Mouse (Mus musculus) heart, embryonic 12.5 days (tissue): Measurements from ENCODE around the gene Slc10a1. TPM values are rescaled to one million over a fixed set of nuclear protein-coding genes. Genes with fewer than 3 reads are reported as not detected.
"Not testable (repeated sequence)": the region's sequence is repeated elsewhere in the genome, so short reads cannot be mapped to it uniquely, and the experiment has no call there.

Experiments used
- ATAC-seq: fragments of 200-750 bp; cut with Nextera tagmentation; 2 replicates; pipeline ENCODE4 v1.8.0; 2017; ENCODE audit warnings: moderate TSS enrichment, moderate library complexity; ENCODE audit not compliant: insufficient number of reproducible peaks, low FRiP score
- H3K27ac ChIP-seq: fragments of 300-500 bp; sonication (generic); 2 replicates; pipeline ENCODE4 v1.5.1; 2016; ENCODE audit warnings: mild to moderate bottlenecking, moderate library complexity; ENCODE audit not compliant: poor library complexity, severe bottlenecking
- H3K27me3 ChIP-seq: fragments of 300-500 bp; sonication (generic); replicated peaks from 2 replicates; pipeline ENCODE4 v1.6.1; 2016; ENCODE audit warnings: mild to moderate bottlenecking, moderate library complexity
- H3K36me3 ChIP-seq: fragments of 300-500 bp; sonication (generic); 2 replicates; pipeline ENCODE4 v1.6.1; 2016; ENCODE audit warnings: mild to moderate bottlenecking, moderate library complexity
- H3K4me1 ChIP-seq: fragments of 300-500 bp; sonication (generic); replicated peaks from 2 replicates; pipeline ENCODE4 v1.6.1; 2016; ENCODE audit warnings: mild to moderate bottlenecking
- H3K4me2 ChIP-seq: fragments of 300-500 bp; sonication (generic); 2 replicates; pipeline ENCODE4 v1.6.1; 2016; ENCODE audit warnings: mild to moderate bottlenecking, moderate library complexity
- H3K4me3 ChIP-seq: fragments of 300-500 bp; sonication (generic); 2 replicates; pipeline ENCODE4 v1.5.1; 2016; ENCODE audit warnings: mild to moderate bottlenecking
- H3K9ac ChIP-seq: fragments of 300-500 bp; sonication (generic); 2 replicates; pipeline ENCODE4 v1.6.1; 2016; ENCODE audit warnings: mild to moderate bottlenecking, moderate library complexity
- H3K9me3 ChIP-seq: fragments of 300-500 bp; sonication (generic); replicated peaks from 2 replicates; pipeline ENCODE4 v1.6.1; 2016; ENCODE audit warnings: mild to moderate bottlenecking, moderate library complexity
- WGBS: fragments of 180-500 bp; shearing (Covaris S2); methylation state at CpG from one replicate; pipeline ENCODE4 v1.1.7; 2016; 5-methylcytosine and 5-hydroxymethylcytosine counted together
- polyA plus RNA-seq: library from polyadenylated mRNA; unstranded; fragments of >200 nt; fragmentation: Nextera tagmentation; extraction: Ambion mirVana; gene quantifications from 2 replicates; pipeline ENCODE4 v1.2.1, GENCODE M21; 2016

Gene Slc10a1
- polyA plus RNA-seq, 1 experiment from 2014 or later: 0.64 TPM

DNA sequence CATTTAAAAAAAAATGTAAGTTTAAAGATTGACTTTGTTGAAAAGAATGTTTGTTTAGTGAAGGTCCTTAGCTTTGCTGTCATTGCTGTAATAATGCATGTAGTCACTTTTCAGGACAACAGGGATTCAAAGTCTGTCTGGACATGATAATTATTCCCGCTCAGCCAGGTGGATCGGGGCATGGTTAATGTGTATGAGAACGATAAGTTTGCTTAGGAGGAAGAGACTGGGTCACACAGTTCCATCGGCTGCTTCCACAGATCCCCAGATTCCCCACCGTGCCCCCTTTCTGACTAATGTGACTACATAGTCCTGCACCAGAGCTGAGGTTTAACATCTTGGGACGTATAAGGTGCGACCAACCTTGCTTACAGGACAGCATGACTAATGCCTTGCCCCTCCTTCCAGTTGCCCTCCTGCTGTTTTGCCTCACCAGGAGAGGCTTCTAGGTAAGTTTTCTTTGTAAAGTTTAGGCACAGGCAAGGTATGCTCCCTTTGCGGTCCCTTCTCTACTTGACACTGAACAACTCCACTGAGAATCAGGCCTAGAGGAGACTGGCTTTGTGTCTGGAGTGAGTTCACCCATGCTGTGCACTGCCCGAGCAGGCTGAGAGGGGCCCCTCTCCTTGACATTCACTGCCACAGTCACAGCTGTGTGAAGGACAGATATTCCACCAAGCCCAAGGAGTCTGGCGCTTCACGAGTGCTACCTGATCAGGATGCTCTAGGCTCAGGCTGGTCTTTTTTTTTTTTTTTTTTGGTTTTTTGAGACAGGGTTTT lies 2.3 kb downstream of the Slc10a1 start:
- Histone ChIP-seq H3K27me3 (no peaks in the 10 kb centered on the region), H3K4me1 (no peaks in the 10 kb centered on the region), H3K9ac (no peak overlapping the region), H3K9me3 (no peaks in the 10 kb centered on the region), H3K4me3 (no peak overlapping the region), H3K27ac (no peak overlapping the region), H3K36me3 (peaks cover 6% of the 10 kb centered on the region; the same call in 1 of the 2 replicates), H3K4me2 (no peak overlapping the region)
- 77% methylated on average over 11 of the region's 11 CpGs for WGBS
- ATAC-seq: no peak

- Histone ChIP-seq H3K9ac (no peak overlapping the region), H3K27ac (no peak overlapping the region), H3K4me3 (no peak overlapping the region), H3K4me2 (no peak overlapping the region), H3K27me3 (no peaks in the 10 kb centered on the region), H3K36me3 (peaks cover 38% of the 10 kb centered on the region), H3K4me1 (no peaks in the 10 kb centered on the region), H3K9me3 (no peaks in the 10 kb centered on the region)
- WGBS: 76% methylated on average over 4 of the region's 4 CpGs
- ATAC-seq: no peak
Measured at GRCm38 (mm10) chr12:80962566-80962965, 5.9 kb downstream of the Slc10a1 start.

- 84% methylated on average over 4 of the region's 4 CpGs for WGBS
- ATAC-seq: no peak
Measured at GRCm38 (mm10) chr12:80957961-80958360, 10.5 kb downstream of the Slc10a1 start.

GRCm38 (mm10) chr12:80956039-80956438 lies 12.5 kb downstream of the Slc10a1 start:
- ATAC-seq: no peak
- Histone ChIP-seq H3K9me3 (no peaks in the 10 kb centered on the region), H3K4me3 (no peak overlapping the region), H3K4me1 (0 out of 2 replicates have a peak, but pooled peaks cover 2% of the 10 kb centered on the region), H3K27ac (no peak overlapping the region), H3K27me3 (no peaks in the 10 kb centered on the region), H3K9ac (no peak overlapping the region), H3K4me2 (no peak overlapping the region), H3K36me3 (peaks cover 87% of the 10 kb centered on the region)
- 87% methylated on average over 3 of the region's 3 CpGs for WGBS

More at GRCm38 (mm10) chr12:80957961-80958360, 10.5 kb downstream of the Slc10a1 start:
- Histone ChIP-seq H3K4me2 (no peak overlapping the region), H3K4me1 (no peaks in the 10 kb centered on the region), H3K9me3 (no peaks in the 10 kb centered on the region), H3K9ac (no peak overlapping the region), H3K36me3 (peaks cover 80% of the 10 kb centered on the region), H3K4me3 (no peak overlapping the region), H3K27me3 (no peaks in the 10 kb centered on the region), H3K27ac (no peak overlapping the region)

GRCm38 (mm10) chr12:80952526-80952925 lies 16.0 kb downstream of the Slc10a1 start:
- ATAC-seq: no peak
- Histone ChIP-seq H3K27ac (no peak overlapping the region), H3K36me3 (peaks cover 81% of the 10 kb centered on the region), H3K4me1 (peaks cover 6% of the 10 kb centered on the region), H3K9me3 (no peaks in the 10 kb centered on the region), H3K4me2 (no peak overlapping the region), H3K9ac (no peak overlapping the region), H3K4me3 (no peak overlapping the region), H3K27me3 (no peaks in the 10 kb centered on the region)
- 85% methylated on average over 1 of the region's 1 CpGs for WGBS

- no peak overlapping the region for H3K9ac ChIP-seq
- WGBS: 95% methylated on average over 3 of the region's 3 CpGs
- peaks cover 81% of the 10 kb centered on the region for H3K36me3 ChIP-seq
- no peak overlapping the region for H3K4me3 ChIP-seq
- H3K27me3 ChIP-seq: no peaks in the 10 kb centered on the region
- H3K9me3 ChIP-seq: no peaks in the 10 kb centered on the region
- no peak overlapping the region for H3K4me2 ChIP-seq
- ATAC-seq: no peak
- H3K27ac ChIP-seq: no peak overlapping the region
- peaks cover 13% of the 10 kb centered on the region for H3K4me1 ChIP-seq
Measured at GRCm38 (mm10) chr12:80951640-80952219, 16.8 kb downstream of the Slc10a1 start.

DNA sequence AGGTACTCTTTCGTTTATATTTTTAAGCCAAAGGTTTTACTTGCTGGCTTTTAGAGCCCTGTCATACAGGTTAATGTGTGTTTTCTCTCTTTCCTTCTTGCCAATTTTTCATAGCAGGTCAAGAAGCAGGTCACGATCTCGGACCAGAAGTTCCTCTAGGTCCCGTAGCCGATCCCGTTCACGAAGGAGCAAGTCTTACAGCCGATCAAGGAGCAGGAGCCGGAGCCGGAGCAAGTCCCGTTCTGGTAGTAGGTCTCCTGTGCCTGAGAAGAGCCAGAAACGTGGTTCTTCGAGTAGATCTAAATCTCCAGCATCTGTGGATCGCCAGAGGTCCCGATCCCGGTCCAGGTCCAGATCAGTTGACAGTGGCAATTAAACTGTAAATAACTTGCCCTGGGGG lies 18.9 kb downstream of the Slc10a1 start:
- not testable (repeated sequence) for H3K27me3 ChIP-seq, H3K9ac ChIP-seq, H3K9me3 ChIP-seq, H3K4me3 ChIP-seq, H3K4me2 ChIP-seq, ATAC-seq, H3K27ac ChIP-seq
- 94% methylated on average over 16 of the region's 16 CpGs for WGBS
- H3K4me1 ChIP-seq: peaks cover 17% of the 10 kb centered on the region
- peaks cover 66% of the 10 kb centered on the region for H3K36me3 ChIP-seq

DNA sequence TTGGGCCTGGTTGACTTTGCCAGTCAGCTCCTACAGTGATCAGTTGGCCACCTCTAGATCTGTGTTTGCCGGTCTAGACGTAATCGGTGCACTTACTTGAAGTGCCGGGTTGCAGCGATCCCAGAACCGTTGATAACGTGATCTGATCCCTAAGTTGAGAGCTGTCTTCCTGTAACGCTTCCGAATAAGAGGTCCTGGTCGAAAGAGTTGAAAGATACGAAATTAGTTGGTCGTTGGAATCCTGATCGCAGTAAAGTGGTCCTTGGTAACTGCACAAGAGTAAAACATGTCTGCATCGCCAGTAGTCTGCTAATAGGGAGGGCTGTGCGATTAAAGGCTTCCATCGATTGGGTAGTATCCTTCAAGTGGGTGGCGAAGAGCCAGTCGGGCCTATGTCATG lies 20.3 kb downstream of the Slc10a1 start:
- H3K27me3 ChIP-seq: no peaks in the 10 kb centered on the region
- H3K27ac ChIP-seq: no peak overlapping the region
- ATAC-seq: no peak
- no peak overlapping the region for H3K9ac ChIP-seq
- no peak overlapping the region for H3K4me2 ChIP-seq
- no peaks in the 10 kb centered on the region for H3K9me3 ChIP-seq
- 91% methylated on average over 18 of the region's 18 CpGs for WGBS
- peaks cover 52% of the 10 kb centered on the region for H3K36me3 ChIP-seq
- peaks cover 17% of the 10 kb centered on the region for H3K4me1 ChIP-seq
- no peak overlapping the region for H3K4me3 ChIP-seq

DNA sequence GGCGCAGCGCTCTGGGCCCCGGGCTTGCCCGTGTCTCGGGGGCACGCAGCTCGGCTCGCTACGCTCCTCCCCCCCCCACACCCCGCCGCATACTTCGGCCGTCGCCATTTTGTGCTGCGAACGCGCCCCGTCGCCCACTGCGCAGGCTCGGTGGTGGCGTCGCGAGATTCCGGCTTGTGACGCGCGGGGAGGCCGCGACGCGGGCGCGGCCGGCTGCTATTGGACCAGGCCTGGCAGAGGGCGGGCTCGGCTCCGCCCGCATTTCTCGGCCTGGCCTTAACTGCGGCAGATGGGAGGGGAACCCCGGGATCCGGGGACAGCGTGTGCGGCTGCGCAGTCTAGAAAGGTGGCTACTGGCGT lies 22.5 kb downstream of the Slc10a1 start:
- Histone ChIP-seq H3K4me3 (peak overlapping the region; percentile 95), H3K4me1 (peaks cover 15% of the 10 kb centered on the region), H3K9me3 (no peaks in the 10 kb centered on the region), H3K36me3 (peaks cover 35% of the 10 kb centered on the region), H3K9ac (peak overlapping the region; percentile 99), H3K4me2 (peak overlapping the region; percentile 85), H3K27me3 (no peaks in the 10 kb centered on the region), H3K27ac (peak overlapping the region; percentile 98)
- under 1% methylated on average over 47 of the region's 47 CpGs for WGBS
- peak; percentile 97 for ATAC-seq

GRCm38 (mm10) chr12:80945334-80945995 lies 23.0 kb downstream of the Slc10a1 start, which contains the start of gene Srsf5:
Srsf5 (plus strand) TSS chr12:80945504.
- peak; percentile 92 for ATAC-seq
- Histone ChIP-seq H3K27ac (peak within 1 kb of the TSS; percentile 98), H3K36me3 (peaks cover 30% of the 10 kb centered on the region), H3K4me1 (peaks cover 15% of the 10 kb centered on the region), H3K4me2 (peak within 1 kb of the TSS; percentile 85), H3K9ac (peak within 1 kb of the TSS; percentile 99), H3K27me3 (no peaks in the 10 kb centered on the region), H3K9me3 (no peaks in the 10 kb centered on the region), H3K4me3 (peak within 1 kb of the TSS; percentile 95)
- WGBS: under 1% methylated on average over 57 of the region's 57 CpGs

DNA sequence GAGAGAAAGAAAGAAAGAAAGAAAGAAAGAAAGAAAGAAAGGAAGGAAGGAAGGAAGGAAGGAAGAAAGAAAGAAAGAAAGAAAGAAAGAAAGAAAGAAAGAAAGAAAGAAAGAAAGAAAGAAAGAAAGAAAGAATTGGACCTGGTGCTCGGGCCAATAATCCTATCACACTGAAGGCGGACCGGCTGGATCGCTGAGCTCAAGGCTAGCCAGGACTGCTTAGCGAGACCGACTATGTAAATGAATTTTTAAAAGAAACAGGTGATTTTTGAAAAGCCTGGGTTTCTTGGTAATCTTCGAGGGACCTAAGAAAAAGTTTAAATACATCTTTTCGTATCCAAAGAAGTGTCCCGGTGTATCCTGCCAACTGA lies 23.6 kb downstream of the Slc10a1 start:
- H3K4me1 ChIP-seq: peaks cover 15% of the 10 kb centered on the region
- peak overlapping the region; percentile 85 for H3K4me2 ChIP-seq
- peak overlapping the region; percentile 95 for H3K4me3 ChIP-seq
- not testable (repeated sequence) for H3K9me3 ChIP-seq, H3K27me3 ChIP-seq
- peaks cover 29% of the 10 kb centered on the region for H3K36me3 ChIP-seq
- 3% methylated on average over 9 of the region's 9 CpGs for WGBS
- peak overlapping the region; percentile 98 for H3K27ac ChIP-seq
- peak overlapping the region; percentile 29 for H3K9ac ChIP-seq
- 0 out of 2 replicates have a peak, but pooled peaks have one; percentile 5 for ATAC-seq
